Mouse (Mus musculus) testis, adult 2 months (tissue): ENCODE data around the gene Hoxd12.

Experiments used
- CTCF ChIP-seq: fragments of 200-500 bp; IDR thresholded peaks from 2 replicates; pipeline ENCODE4 v1.5.1; 2012; ENCODE audit warnings: low read depth, mild to moderate bottlenecking, inconsistent platforms, low read length, moderate library complexity; ENCODE audit not compliant: control insufficient read depth, insufficient read depth, insufficient replicate concordance
- POLR2A ChIP-seq: fragments of 200-500 bp; IDR thresholded peaks from 2 replicates; pipeline ENCODE4 v1.6.1; 2012; ENCODE audit warnings: low read depth, mild to moderate bottlenecking, inconsistent platforms, low read length, moderate library complexity; ENCODE audit not compliant: control insufficient read depth

- no peak for TF ChIP-seq POLR2A
- TF ChIP-seq CTCF: no peak
Observed at GRCm38 (mm10) chr2:74676376-74677052, 1.7 kb downstream of the Hoxd12 start.
